Comparison of ENCODE assay signal across 8 mouse cellular contexts in genomic region chr13:23738677-23739068, GRCm38 (mm10). TPM values are rescaled to one million over a fixed set of nuclear protein-coding genes. Genes with fewer than 3 reads are reported as not detected.
DNase-seq lines count a peak whose midpoint lies in the region; ATAC-seq lines count a peak whose summit lies in the region.

Hist1h1c (plus strand) TSS chr13:23738808.

- peak; percentile 94 for DNase-seq in adrenal gland, adult 2 months
- DNase-seq in embryo, embryonic 11.5 days (ENCODE audit: low read depth, low spot score), result peak; percentile 90
- DNase-seq in gastrocnemius, postnatal 36 days, result peak; percentile 82 to 86
- DNase-seq in left cerebral cortex, postnatal 25 days (ENCODE audit: low spot score in 2 of 2), result peak; percentile 92 to 94
- peak; percentile 93 for DNase-seq in mesoderm, embryonic 11.5 days (ENCODE audit: low read depth, low spot score)
- DNase-seq in right cerebral cortex, postnatal 25 days, result peak; percentile 90
- peak; percentile 86 to 93 for DNase-seq in urinary bladder, postnatal 36 days (ENCODE audit: low spot score in 2 of 2)

- H3K9me3 ChIP-seq in intestine, embryonic 15.5 days, result no peaks in the 10 kb centered on the region

- H3K36me3 ChIP-seq in intestine, embryonic 15.5 days, result no peaks in the 10 kb centered on the region

- intact Hi-C loops in gastrocnemius, postnatal 36 days (cut with DNase I), result loop anchor here (10.0 kb wide), 1 partner anchor 114 kb away; the partner anchor contains the start of genes Hist1h1e and Hist1h2be
- intact Hi-C loops in left cerebral cortex, postnatal 25 days (cut with DNase I), result loop anchor here (1.0 to 5.0 kb wide), 3 partner anchors 40 to 206 kb away; partner anchors contain the start of genes Hist1h2af, Hist1h4c and Hist1h4h

- peak within 1 kb of the TSS; percentile 59 for H3K4me3 ChIP-seq in intestine, embryonic 15.5 days (replicated peaks)

- H3K9ac ChIP-seq in intestine, embryonic 15.5 days, result peak within 1 kb of the TSS; percentile 91

- ATAC-seq in intestine, embryonic 15.5 days, result peak; percentile 93

- H3K27ac ChIP-seq in intestine, embryonic 15.5 days, result peak within 1 kb of the TSS; percentile 99

- WGBS in intestine, embryonic 15.5 days, result 0% methylated on average over 38 of the region's 38 CpGs

- no peaks in the 10 kb centered on the region for H3K4me1 ChIP-seq in intestine, embryonic 15.5 days (replicated peaks)

- H3K4me2 ChIP-seq in intestine, embryonic 15.5 days (replicated peaks), result peak within 1 kb of the TSS; percentile 94

- no peaks in the 10 kb centered on the region for H3K27me3 ChIP-seq in intestine, embryonic 15.5 days (replicated peaks)

RNA-seq across cellular contexts. Expression of gene Hist1h1c, which starts in this region (rescaled TPM):
- total RNA-seq in adrenal gland, adult 2 months (2021), result 100 to 1,000 TPM; 168 to 270 TPM
- 32.9 and 41.2 TPM in 2 replicates for polyA plus RNA-seq in adrenal gland, adult 2 months (2012; rRNA removed)
- total RNA-seq in gastrocnemius, postnatal 36 days (2021), result 100 to 1,000 TPM; 188 to 225 TPM
- polyA plus RNA-seq in intestine, embryonic 15.5 days (2015; fragmentation: Nextera tagmentation; extraction: Ambion mirVana), result 32.4 and 36.0 TPM in 2 replicates
- total RNA-seq in left cerebral cortex, postnatal 25 days (2021), result 10 to 100 TPM; 51.7 to 71.1 TPM

Comparison
In these comparisons a context has a peak if more than half of its experiments do, and no peak if none do; other contexts are left out.
1. Peak in every context shown above with its lines: DNase-seq, ATAC-seq, H3K4me3 ChIP-seq and H3K27ac ChIP-seq.